Mouse (Mus musculus) embryonic facial prominence, embryonic 10.5 days (tissue): ENCODE results near the gene Crb3. TPM values are rescaled to one million over a fixed set of nuclear protein-coding genes. Genes with fewer than 3 reads are reported as not detected.
A peak's percentile ranks its signal among the peaks of the same experiment; 100 is the strongest.

ENCODE experiments used
- DNase-seq: peaks from one replicate; pipeline ENCODE4 v3.0.0-alpha.2; 2017; ENCODE audit warnings: low spot score
- H3K27ac ChIP-seq: fragments of 300-500 bp; sonication (generic); replicated peaks from 2 replicates; pipeline ENCODE4 v1.5.1; 2016; ENCODE audit warnings: mild to moderate bottlenecking
- H3K27me3 ChIP-seq: fragments of 300-500 bp; sonication (generic); replicated peaks from 2 replicates; pipeline ENCODE4 v1.6.1; 2016; ENCODE audit warnings: low read depth, mild to moderate bottlenecking; ENCODE audit not compliant: poor library complexity, severe bottlenecking
- H3K36me3 ChIP-seq: fragments of 300-500 bp; sonication (generic); replicated peaks from 2 replicates; pipeline ENCODE4 v1.6.1; 2016; ENCODE audit warnings: mild to moderate bottlenecking, moderate library complexity
- H3K4me1 ChIP-seq: fragments of 300-500 bp; sonication (generic); 2 replicates; pipeline ENCODE4 v1.6.1; 2016
- H3K4me3 ChIP-seq: fragments of 300-500 bp; sonication (generic); 2 replicates; pipeline ENCODE4 v1.5.1; 2016; ENCODE audit warnings: mild to moderate bottlenecking, moderate library complexity
- H3K9me3 ChIP-seq: fragments of 300-500 bp; sonication (generic); 2 replicates; pipeline ENCODE4 v1.6.1; 2016; ENCODE audit warnings: mild to moderate bottlenecking
- WGBS: fragments of 180-500 bp; shearing (Covaris S2); methylation state at CpG from one replicate; pipeline ENCODE4 v1.1.7; 2016; 5-methylcytosine and 5-hydroxymethylcytosine counted together
- polyA plus RNA-seq: library from polyadenylated mRNA; unstranded; fragments of >200 nt; fragmentation: Nextera tagmentation; extraction: Ambion mirVana; gene quantifications from 2 replicates; pipeline ENCODE4 v1.2.1, GENCODE M21; 2016

Crb3 gene
- polyA plus RNA-seq, 1 experiment from 2014 or later = 7.2 TPM

DNA sequence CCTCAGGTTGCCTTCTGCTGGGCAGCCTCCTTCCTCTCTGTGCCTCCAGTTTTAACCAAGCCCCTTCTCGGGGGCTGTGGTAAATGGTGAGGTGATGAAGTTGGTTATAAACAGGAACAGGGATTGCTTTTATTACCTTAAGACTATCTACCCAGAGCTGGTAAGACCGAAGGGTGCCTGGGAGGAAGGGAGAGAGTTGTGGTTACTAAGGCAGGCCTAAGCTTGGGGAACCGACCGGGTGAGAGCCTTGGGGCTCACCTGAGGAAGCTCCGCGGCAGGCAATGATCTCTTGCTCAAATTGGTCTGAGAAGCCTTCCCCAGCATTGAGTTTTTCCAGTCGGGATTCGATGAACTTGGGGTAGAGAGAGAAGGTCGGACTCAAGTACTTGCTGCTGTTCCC, 11.4 kb downstream of the Crb3 start:
- H3K4me3 ChIP-seq = peak overlapping the region; percentile 45
- 10% methylated on average over 9 of the region's 9 CpGs for WGBS
- no peaks in the 10 kb centered on the region for H3K36me3 ChIP-seq
- peak overlapping the region; percentile 60 for H3K27ac ChIP-seq
- peaks cover 44% of the 10 kb centered on the region for H3K27me3 ChIP-seq
- H3K9me3 ChIP-seq = no peaks in the 10 kb centered on the region
- DNase-seq = no peak
- peaks cover 14% of the 10 kb centered on the region for H3K4me1 ChIP-seq

DNA sequence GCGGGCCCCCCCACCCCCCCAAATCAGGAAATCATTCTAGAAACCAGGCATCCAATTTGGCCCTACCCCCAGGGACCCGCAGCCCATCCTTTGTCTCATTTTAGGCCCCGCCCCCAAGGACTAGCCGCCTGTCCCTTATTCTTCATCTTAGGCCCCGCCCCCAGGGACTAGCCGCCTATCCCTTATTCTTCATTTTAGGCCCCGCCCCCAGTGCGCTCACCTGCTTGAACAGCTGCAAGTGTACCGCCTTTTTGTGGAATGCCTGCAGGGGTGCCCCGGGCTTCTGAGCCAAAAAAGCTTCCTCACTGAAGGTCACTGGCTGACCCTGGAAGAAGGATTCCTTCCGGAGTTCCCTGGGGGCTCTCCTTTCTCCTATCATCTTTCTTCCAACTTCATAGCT, 11.8 kb downstream of the Crb3 start:
- H3K4me1 ChIP-seq = peaks cover 14% of the 10 kb centered on the region
- peak overlapping the region; percentile 45 for H3K4me3 ChIP-seq
- H3K9me3 ChIP-seq = no peaks in the 10 kb centered on the region
- H3K27me3 ChIP-seq = peaks cover 40% of the 10 kb centered on the region
- 3% methylated on average over 11 of the region's 11 CpGs for WGBS
- no peaks in the 10 kb centered on the region for H3K36me3 ChIP-seq
- peak; percentile 77 for DNase-seq
- peak overlapping the region; percentile 60 for H3K27ac ChIP-seq

DNA sequence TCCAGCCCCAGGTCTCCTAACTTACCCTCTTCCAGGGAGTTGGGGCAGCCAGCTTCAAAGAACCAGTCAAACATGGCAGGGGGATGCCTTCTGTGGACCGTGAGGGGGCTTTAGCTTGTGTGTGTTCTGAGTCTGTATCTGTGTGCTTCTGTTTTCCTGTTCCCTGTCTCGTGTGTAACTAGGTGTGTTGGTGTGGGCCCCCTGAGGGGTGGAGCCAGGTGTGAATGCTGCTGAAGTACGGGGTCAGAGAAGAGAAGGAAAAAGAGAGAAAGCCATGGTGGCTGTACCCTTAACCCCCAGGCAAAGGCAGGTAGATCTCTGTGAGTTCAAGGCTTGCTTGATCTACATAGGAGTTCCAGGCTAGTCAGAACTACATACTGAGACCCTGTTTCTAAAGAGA, 18.0 kb downstream of the Crb3 start:
- H3K27ac ChIP-seq = no peak overlapping the region
- peaks cover 10% of the 10 kb centered on the region; the same call in 1 of the 2 replicates for H3K27me3 ChIP-seq
- peaks cover 8% of the 10 kb centered on the region; the same call in 1 of the 2 replicates for H3K4me1 ChIP-seq
- H3K36me3 ChIP-seq = peaks cover 14% of the 10 kb centered on the region; the same call in 1 of the 2 replicates
- no peaks in the 10 kb centered on the region for H3K9me3 ChIP-seq
- 64% methylated on average over 3 of the region's 3 CpGs for WGBS
- DNase-seq = no peak
- no peak overlapping the region for H3K4me3 ChIP-seq

DNA sequence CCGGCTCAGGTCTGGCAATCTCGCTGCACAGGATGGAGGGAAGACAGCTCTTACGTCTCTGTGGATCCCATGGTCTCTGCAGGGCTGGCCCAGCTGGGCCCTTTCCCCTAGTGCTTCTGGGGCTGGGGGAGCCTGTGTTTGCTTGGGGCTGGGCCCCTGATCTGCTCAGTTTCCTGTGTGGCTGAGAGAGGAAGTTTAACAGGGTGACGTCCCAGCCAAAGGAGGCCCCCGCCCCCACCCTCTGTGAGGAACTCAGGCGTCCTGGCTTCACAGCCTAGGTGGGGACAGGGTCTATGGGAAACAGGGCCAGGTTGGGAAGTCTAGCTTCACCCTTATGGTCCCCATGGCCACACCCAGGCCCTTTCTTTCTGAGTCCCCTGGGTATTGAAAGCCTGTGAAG, 19.4 kb downstream of the Crb3 start, which contains the start of gene Dennd1c:
TSS of gene Dennd1c (minus strand) at position 179 of the 400 bp plus-strand sequence.
- WGBS = 51% methylated on average over 6 of the region's 6 CpGs
- 0 out of 2 replicates have a peak, but pooled peaks cover 5% of the 10 kb centered on the region for H3K27me3 ChIP-seq
- H3K9me3 ChIP-seq = no peaks in the 10 kb centered on the region
- DNase-seq = no peak
- no peak within 1 kb of the TSS for H3K27ac ChIP-seq
- H3K4me3 ChIP-seq = no peak within 1 kb of the TSS
- H3K4me1 ChIP-seq = peaks cover 8% of the 10 kb centered on the region; the same call in 1 of the 2 replicates
- peaks cover 14% of the 10 kb centered on the region; the same call in 1 of the 2 replicates for H3K36me3 ChIP-seq

DNA sequence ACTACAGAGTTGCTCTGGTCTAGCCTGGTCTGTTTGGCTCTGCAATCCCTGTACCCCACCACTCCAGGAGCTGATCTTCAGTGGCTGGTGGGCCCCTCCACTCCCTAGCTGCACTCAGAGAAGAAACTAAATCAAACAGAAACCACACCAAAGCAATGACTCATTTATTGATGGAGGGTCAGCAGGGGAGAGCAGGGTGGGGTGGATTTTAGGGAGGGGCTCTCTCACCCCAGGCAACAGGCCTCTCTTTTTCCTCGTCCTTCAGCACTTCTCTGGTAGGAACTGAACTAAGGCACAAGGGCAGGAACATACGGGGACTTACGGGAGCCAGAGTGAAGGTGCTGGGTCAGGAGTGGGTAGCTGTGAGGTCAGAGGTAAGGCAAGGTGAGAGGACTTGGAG, 21.0 kb downstream of the Crb3 start:
- Histone ChIP-seq H3K4me3 (no peak overlapping the region), H3K27ac (no peak overlapping the region), H3K27me3 (no peaks in the 10 kb centered on the region), H3K36me3 (peaks cover 16% of the 10 kb centered on the region; the same call in 1 of the 2 replicates), H3K4me1 (peaks cover 5% of the 10 kb centered on the region; the same call in 1 of the 2 replicates), H3K9me3 (no peaks in the 10 kb centered on the region)
- DNase-seq = no peak
- 77% methylated on average over 3 of the region's 3 CpGs for WGBS

DNA sequence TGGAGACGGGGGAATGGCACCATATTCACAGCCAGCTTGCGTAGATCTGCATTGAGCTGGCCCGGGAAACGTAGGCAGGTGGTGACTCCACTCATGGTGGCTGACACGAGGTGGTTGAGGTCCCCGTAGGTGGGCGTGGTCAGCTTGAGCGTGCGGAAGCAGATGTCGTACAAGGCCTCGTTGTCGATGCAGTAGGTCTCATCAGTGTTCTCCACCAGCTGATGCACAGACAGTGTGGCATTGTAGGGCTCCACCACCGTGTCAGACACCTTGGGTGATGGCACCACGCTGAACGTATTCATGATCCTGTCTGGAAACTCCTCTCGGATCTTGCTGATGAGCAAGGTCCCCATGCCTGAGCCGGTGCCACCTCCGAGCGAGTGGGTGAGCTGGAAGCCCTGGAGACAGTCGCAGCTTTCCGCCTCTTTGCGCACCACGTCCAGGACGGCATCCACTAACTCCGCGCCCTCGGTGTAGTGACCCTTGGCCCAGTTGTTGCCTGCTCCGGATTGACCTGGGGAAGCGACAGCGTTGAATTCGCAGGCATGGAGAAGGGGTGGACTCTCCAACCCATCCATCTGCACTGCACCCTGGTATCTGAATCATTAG, 22.4 kb downstream of the Crb3 start:
- no peak for DNase-seq
- 94% methylated on average over 31 of the region's 31 CpGs for WGBS
- 0 out of 2 replicates have a peak, but pooled peaks cover 3% of the 10 kb centered on the region for H3K27me3 ChIP-seq
- no peaks in the 10 kb centered on the region for H3K9me3 ChIP-seq
- no peak overlapping the region for H3K27ac ChIP-seq
- peaks cover 5% of the 10 kb centered on the region; the same call in 1 of the 2 replicates for H3K4me1 ChIP-seq
- no peak overlapping the region for H3K4me3 ChIP-seq
- peaks cover 17% of the 10 kb centered on the region; the same call in 1 of the 2 replicates for H3K36me3 ChIP-seq

DNA sequence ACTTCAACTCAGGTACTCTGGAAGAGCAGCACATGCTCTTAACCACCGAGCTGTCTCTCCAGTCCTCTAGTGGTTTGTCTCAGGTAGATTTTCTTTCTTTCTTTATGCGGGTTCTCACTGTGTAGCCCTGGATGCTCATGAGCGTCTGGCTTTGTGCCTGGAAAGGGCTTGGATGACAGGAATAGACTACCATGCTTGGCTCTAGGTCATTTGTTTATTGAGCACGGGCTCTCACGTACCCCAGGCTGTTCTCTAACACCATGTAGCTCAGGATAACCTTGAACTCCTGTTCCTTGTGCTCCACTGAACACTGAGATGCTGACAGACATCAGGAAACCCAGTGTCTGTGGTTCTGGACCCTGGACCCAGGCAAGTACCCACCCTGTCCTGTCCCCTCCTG, 23.6 kb downstream of the Crb3 start:
- no peak overlapping the region for H3K27ac ChIP-seq
- H3K9me3 ChIP-seq = no peaks in the 10 kb centered on the region
- H3K36me3 ChIP-seq = peaks cover 17% of the 10 kb centered on the region; the same call in 1 of the 2 replicates
- 89% methylated on average over 5 of the region's 5 CpGs for WGBS
- no peak overlapping the region for H3K4me3 ChIP-seq
- no peak for DNase-seq
- H3K27me3 ChIP-seq = peaks cover 14% of the 10 kb centered on the region
- H3K4me1 ChIP-seq = peaks cover 12% of the 10 kb centered on the region

DNA sequence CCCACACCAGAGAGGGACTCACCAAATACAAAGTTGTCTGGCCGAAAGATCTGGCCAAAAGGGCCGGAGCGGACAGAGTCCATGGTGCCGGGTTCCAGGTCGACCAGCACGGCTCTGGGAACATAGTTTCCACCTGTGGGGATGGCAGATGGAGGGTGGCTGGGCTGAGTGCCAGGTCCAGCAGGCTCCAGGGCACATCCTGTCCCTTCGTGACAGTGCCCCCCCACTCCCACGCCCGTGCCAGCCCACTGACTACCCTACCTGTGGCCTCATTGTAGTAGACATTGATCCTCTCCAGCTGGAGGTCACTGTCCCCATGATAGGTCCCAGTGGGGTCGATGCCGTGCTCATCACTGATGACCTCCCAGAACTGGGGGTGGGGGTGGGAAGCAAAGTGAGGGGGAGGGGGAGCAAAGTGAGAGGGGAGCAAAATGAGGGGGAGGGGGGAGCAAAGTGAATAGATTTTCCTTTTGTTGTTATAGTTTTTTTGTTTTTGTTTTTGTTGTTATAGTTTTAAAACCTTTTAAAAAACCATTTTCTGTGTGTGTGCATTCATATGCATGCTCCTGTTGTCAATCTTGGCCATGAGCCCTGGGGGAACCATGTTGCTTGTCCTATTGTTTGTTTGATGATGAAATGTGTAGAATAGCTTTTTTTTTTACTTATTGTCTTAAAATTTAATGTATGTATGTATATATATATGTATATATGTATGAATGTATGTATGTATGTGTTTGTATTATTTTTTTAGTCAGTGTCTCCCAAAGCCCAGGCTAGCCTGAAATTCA, 27.3 kb downstream of the Crb3 start:
- Histone ChIP-seq H3K36me3 (0 out of 2 replicates have a peak, but pooled peaks cover 6% of the 10 kb centered on the region), H3K27ac (no peak overlapping the region), H3K4me1 (peaks cover 8% of the 10 kb centered on the region; the same call in 1 of the 2 replicates), H3K4me3 (peak overlapping the region; percentile 54), H3K9me3 (no peaks in the 10 kb centered on the region), H3K27me3 (peaks cover 34% of the 10 kb centered on the region)
- WGBS = 89% methylated on average over 11 of the region's 11 CpGs
- DNase-seq = no peak

DNA sequence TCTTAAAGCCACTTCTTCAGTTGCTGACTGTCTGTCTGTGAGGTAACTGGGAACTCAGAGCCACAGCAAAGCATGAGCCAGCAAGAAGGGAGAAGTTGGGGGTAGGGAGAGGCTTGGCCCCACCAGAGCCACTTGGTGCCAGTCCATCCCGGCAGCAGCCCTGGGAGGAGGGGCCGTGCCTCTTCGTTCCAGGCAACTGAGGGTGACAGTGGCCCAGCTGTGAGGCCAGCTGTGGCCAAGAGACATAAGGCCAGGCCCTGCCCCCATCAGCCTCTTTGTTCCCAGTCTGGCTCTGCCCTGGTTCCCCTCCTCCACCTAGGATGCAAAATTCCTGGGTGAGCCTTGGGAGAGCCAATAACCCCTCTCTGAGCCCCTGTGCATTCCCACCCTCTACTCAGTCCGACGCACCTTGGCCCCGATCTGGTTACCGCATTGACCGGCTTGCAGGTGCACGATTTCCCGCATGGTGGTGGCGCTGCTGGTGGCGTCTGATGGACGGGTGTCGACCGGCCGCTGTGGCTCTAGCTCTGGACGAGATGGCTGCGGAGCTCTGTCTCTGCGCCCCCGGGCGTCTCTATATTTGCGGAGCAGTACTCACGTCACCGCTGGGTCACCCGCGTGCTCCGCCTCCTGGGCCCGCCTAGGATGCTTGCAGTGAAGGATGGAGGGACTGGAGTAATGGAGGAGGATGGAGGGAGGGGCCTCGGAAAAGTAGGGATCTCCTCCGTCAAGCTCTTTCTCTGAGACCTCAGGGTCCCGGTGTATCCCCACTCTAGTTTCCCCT, 28.3 kb downstream of the Crb3 start, which contains the start of gene Tubb4a:
TSS of gene Tubb4a (minus strand) at position 734 of the 784 bp plus-strand sequence.
- DNase-seq = peak; percentile 65
- Histone ChIP-seq H3K9me3 (no peaks in the 10 kb centered on the region), H3K4me3 (peak within 1 kb of the TSS; percentile 54), H3K27ac (peak within 1 kb of the TSS; percentile 75), H3K27me3 (peaks cover 34% of the 10 kb centered on the region), H3K36me3 (0 out of 2 replicates have a peak, but pooled peaks cover 3% of the 10 kb centered on the region), H3K4me1 (peaks cover 8% of the 10 kb centered on the region; the same call in 1 of the 2 replicates)
- under 1% methylated on average over 31 of the region's 31 CpGs for WGBS

DNA sequence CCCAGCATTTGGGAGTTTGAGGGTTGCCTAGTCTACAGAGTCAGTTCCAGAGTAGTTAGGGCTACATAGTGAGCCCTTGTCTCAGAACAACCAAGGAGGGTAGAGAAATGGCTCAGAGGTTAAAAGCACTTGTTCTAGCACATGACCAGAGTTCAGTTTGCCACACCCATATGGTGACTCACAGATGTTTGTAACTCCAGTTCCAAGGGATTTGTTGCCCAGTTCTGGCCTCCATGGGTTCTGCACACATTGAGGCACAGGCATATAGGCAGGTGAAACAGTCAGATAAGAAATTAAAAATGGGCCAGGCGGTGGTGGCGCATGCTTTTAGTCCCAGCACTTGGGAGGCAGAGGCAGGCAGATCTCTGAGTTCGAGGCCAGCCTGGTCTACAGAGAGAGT, 35.3 kb downstream of the Crb3 start:
- Histone ChIP-seq H3K27me3 (peaks cover 15% of the 10 kb centered on the region), H3K4me3 (no peak overlapping the region), H3K4me1 (peaks cover 12% of the 10 kb centered on the region), H3K27ac (no peak overlapping the region), H3K9me3 (no peaks in the 10 kb centered on the region), H3K36me3 (no peaks in the 10 kb centered on the region)
- 95% methylated on average over 3 of the region's 3 CpGs for whole genome bisulfite sequencing
- no peak for DNase-seq

DNA sequence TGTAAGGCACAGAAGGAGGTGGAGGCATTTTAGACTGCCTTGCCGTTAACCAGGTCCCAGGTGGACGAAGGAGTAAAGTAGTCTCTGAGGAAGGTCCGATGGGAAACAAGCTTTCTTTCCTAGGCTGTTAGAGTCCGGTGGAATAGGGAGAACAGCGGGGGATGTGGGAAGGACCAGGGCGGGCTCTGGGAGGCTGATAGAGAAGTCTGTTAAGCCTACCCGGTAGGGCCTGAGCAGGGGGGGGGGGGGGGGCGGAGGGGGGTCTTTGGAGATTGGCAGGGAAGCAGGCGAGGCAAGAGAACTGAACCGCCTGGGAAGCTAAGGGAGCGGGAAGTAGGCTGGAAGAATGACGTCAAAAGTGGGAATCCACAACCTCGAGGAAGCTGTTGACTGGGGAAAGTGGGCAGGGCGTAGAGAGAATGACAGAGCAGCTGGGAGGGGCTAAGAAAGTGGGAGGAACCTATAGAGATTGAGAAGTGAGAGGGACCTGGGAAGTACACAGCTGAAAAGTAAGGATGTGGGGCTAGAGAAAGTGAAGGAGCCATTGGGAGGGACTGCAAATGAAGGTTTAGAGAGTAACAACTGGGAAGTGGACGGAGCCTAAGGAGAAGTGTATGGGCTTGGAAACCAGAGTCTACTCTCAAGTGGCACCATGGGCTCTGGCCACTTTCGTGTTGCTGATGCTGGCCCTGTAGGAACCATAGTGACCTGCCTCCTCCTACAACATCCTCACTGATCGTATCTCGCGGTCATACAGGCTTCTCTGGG, 37.1 kb downstream of the Crb3 start:
- Histone ChIP-seq H3K36me3 (no peaks in the 10 kb centered on the region), H3K27me3 (peaks cover 12% of the 10 kb centered on the region), H3K27ac (no peak overlapping the region), H3K4me1 (peaks cover 16% of the 10 kb centered on the region), H3K9me3 (no peaks in the 10 kb centered on the region), H3K4me3 (peak overlapping the region; percentile 40)
- DNase-seq = peak; percentile 49
- WGBS = 3% methylated on average over 18 of the region's 19 CpGs
